In the genomic region with DNA sequence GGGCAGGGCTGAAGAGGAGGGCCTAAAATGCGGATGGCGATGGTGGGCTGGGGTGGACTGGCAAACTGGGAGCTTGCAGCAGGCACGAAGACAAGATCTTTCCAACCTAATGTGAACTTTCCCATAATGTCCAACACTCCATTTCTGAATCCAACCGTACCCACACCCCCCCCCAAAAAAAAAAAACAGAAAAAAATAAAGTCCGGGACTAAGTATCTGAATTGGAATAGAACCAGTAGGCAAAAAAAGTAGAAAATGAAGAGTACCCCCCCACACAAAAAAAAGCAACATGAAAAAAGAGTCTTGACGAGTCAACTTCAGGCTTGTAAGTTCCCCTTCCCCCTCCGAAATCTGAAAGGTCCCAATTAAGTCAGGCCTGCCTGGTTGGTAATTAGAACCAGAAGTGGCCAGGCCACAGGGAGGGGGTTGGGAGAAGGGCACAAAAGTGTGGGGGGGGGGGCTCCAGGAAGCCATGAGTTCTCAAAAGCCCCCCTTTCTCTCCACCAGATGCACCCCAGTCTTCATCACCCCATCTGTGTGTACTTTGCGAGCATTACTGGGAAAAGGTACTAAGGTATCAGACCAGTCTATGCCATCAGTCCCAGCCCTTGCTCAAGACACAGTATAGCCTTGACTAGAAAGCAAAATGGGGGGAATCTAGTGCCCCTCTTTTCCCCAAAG, we compare ENCODE assay signal across 7 mouse cellular contexts. TPM values are rescaled to one million over a fixed set of nuclear protein-coding genes. Genes with fewer than 3 reads are reported as not detected.
DNase-seq lines count a peak whose midpoint lies in the region; ATAC-seq lines count a peak whose summit lies in the region.

No protein-coding gene starts in this region.

- DNase-seq in neural tube, embryonic 11.5 days (ENCODE audit: low spot score), result no peak
- no peak for DNase-seq in neural tube, embryonic 10.5 days (ENCODE audit: extremely low spot score, low spot score)
- DNase-seq in limb, embryonic 11.5 days (ENCODE audit: low spot score), result peak; percentile 82
- DNase-seq in gastrocnemius, adult 8-10 months (ENCODE audit: low spot score in 2 of 2), result no peak
- no peak for DNase-seq in spleen, postnatal 10 days (ENCODE audit: low spot score in 2 of 2)

- H3K27ac ChIP-seq in neural tube, embryonic 11.5 days (ENCODE audit: low read depth, low read length), result no peak overlapping the region
- H3K27ac ChIP-seq in embryonic facial prominence, embryonic 13.5 days, result peak overlapping the region; percentile 99
- peak overlapping the region; percentile 99 for H3K27ac ChIP-seq in limb, embryonic 11.5 days (replicated peaks; ENCODE audit: low read depth, low read length)
- peak overlapping the region; percentile 99 for H3K27ac ChIP-seq in stomach, embryonic 16.5 days (ENCODE audit: low read length)

- ATAC-seq in neural tube, embryonic 11.5 days (ENCODE audit: insufficient read depth, low FRiP score, low TSS enrichment), result no peak
- no peak for ATAC-seq in embryonic facial prominence, embryonic 13.5 days (ENCODE audit: insufficient number of reproducible peaks, insufficient read depth, low FRiP score, low TSS enrichment, low read depth)
- ATAC-seq in limb, embryonic 11.5 days (ENCODE audit: insufficient number of reproducible peaks, low FRiP score, low TSS enrichment, low read depth), result peak; percentile 10
- no peak for ATAC-seq in stomach, embryonic 16.5 days (ENCODE audit: insufficient read depth, low FRiP score)

- H3K4me3 ChIP-seq in neural tube, embryonic 11.5 days (ENCODE audit: low read depth, low read length), result peak overlapping the region; percentile 56
- H3K4me3 ChIP-seq in embryonic facial prominence, embryonic 13.5 days, result peak overlapping the region; percentile 58
- peak overlapping the region; percentile 65 for H3K4me3 ChIP-seq in limb, embryonic 11.5 days (ENCODE audit: low read depth, low read length)
- peak overlapping the region; percentile 67 for H3K4me3 ChIP-seq in stomach, embryonic 16.5 days (replicated peaks; ENCODE audit: low read length)

- peak overlapping the region; percentile 82 for H3K4me2 ChIP-seq in neural tube, embryonic 11.5 days (ENCODE audit: low read depth)
- H3K4me2 ChIP-seq in embryonic facial prominence, embryonic 13.5 days, result peak overlapping the region; percentile 94
- peak overlapping the region; percentile 84 for H3K4me2 ChIP-seq in limb, embryonic 11.5 days (ENCODE audit: low read depth, severe bottlenecking)
- H3K4me2 ChIP-seq in stomach, embryonic 16.5 days (ENCODE audit: low read depth, low read length), result peak overlapping the region; percentile 69

- no peaks in the 10 kb centered on the region for H3K36me3 ChIP-seq in neural tube, embryonic 11.5 days (ENCODE audit: control insufficient read depth, insufficient read depth, low read length)
- peaks cover 32% of the 10 kb centered on the region for H3K36me3 ChIP-seq in embryonic facial prominence, embryonic 13.5 days
- no peaks in the 10 kb centered on the region for H3K36me3 ChIP-seq in limb, embryonic 11.5 days (ENCODE audit: control insufficient read depth, insufficient read depth, low read length)
- no peaks in the 10 kb centered on the region for H3K36me3 ChIP-seq in stomach, embryonic 16.5 days (ENCODE audit: control insufficient read depth, insufficient read depth, low read length)

- peak overlapping the region; percentile 43 for H3K9ac ChIP-seq in neural tube, embryonic 11.5 days (ENCODE audit: low read length)
- H3K9ac ChIP-seq in embryonic facial prominence, embryonic 13.5 days, result peak overlapping the region; percentile 77
- H3K9ac ChIP-seq in limb, embryonic 11.5 days (ENCODE audit: low read length), result peak overlapping the region; percentile 72
- H3K9ac ChIP-seq in stomach, embryonic 16.5 days (ENCODE audit: low read length), result peak overlapping the region; percentile 88

- peaks cover 34% of the 10 kb centered on the region for H3K4me1 ChIP-seq in neural tube, embryonic 11.5 days (ENCODE audit: control insufficient read depth, insufficient read depth, low read length)
- H3K4me1 ChIP-seq in embryonic facial prominence, embryonic 13.5 days, result peaks cover 82% of the 10 kb centered on the region
- H3K4me1 ChIP-seq in limb, embryonic 11.5 days (ENCODE audit: control insufficient read depth, insufficient read depth, low read length), result peaks cover 55% of the 10 kb centered on the region
- peaks cover 49% of the 10 kb centered on the region for H3K4me1 ChIP-seq in stomach, embryonic 16.5 days (ENCODE audit: control insufficient read depth, insufficient read depth, low read length)

- H3K9me3 ChIP-seq in neural tube, embryonic 11.5 days (ENCODE audit: control insufficient read depth, low read length), result no peaks in the 10 kb centered on the region
- no peaks in the 10 kb centered on the region for H3K9me3 ChIP-seq in embryonic facial prominence, embryonic 13.5 days
- no peaks in the 10 kb centered on the region for H3K9me3 ChIP-seq in limb, embryonic 11.5 days (ENCODE audit: control insufficient read depth, low read length)
- no peaks in the 10 kb centered on the region for H3K9me3 ChIP-seq in stomach, embryonic 16.5 days (replicated peaks; ENCODE audit: control insufficient read depth, low read length)

- WGBS in neural tube, embryonic 11.5 days, result 8% methylated on average over 8 of the region's 8 CpGs
- WGBS in embryonic facial prominence, embryonic 13.5 days, result 0% methylated on average over 8 of the region's 8 CpGs
- WGBS in limb, embryonic 11.5 days, result 1% methylated on average over 8 of the region's 8 CpGs
- WGBS in stomach, embryonic 16.5 days, result 15% methylated on average over 8 of the region's 8 CpGs

- peaks cover 17% of the 10 kb centered on the region for H3K27me3 ChIP-seq in neural tube, embryonic 11.5 days (ENCODE audit: control insufficient read depth, insufficient read depth, low read length)
- no peaks in the 10 kb centered on the region for H3K27me3 ChIP-seq in embryonic facial prominence, embryonic 13.5 days
- H3K27me3 ChIP-seq in limb, embryonic 11.5 days (ENCODE audit: control insufficient read depth, insufficient read depth, low read length), result no peaks in the 10 kb centered on the region
- H3K27me3 ChIP-seq in stomach, embryonic 16.5 days (ENCODE audit: control insufficient read depth, insufficient read depth, low read length), result no peaks in the 10 kb centered on the region

RNA-seq across cellular contexts. Expression of a gene that starts 9.0 kb away (rescaled TPM):
- polyA plus RNA-seq in neural tube, embryonic 11.5 days (2014; fragmentation: Nextera tagmentation; extraction: Ambion mirVana), result 24.0 and 26.4 TPM in 2 replicates
- polyA plus RNA-seq in embryonic facial prominence, embryonic 13.5 days (2015; fragmentation: Nextera tagmentation; extraction: Ambion mirVana), result 135 and 143 TPM in 2 replicates
- 118 and 119 TPM in 2 replicates for polyA plus RNA-seq in limb, embryonic 11.5 days (2014; fragmentation: Nextera tagmentation; extraction: Ambion mirVana)
- polyA plus RNA-seq in stomach, embryonic 16.5 days (2015; fragmentation: Nextera tagmentation; extraction: Ambion mirVana), result 41.2 and 48.6 TPM in 2 replicates
- 1 to 10 TPM; 4.4 to 9.8 (median 8.4) TPM for total RNA-seq in gastrocnemius, adult 8-10 months (2022)

RNA-seq across cellular contexts. Expression of a gene that starts 16.5 kb away (rescaled TPM):
- 0.95 and 1.3 TPM in 2 replicates for polyA plus RNA-seq in neural tube, embryonic 11.5 days (2014; fragmentation: Nextera tagmentation; extraction: Ambion mirVana)
- polyA plus RNA-seq in embryonic facial prominence, embryonic 13.5 days (2015; fragmentation: Nextera tagmentation; extraction: Ambion mirVana), result 3.0 and 3.3 TPM in 2 replicates
- 0.57 and 0.71 TPM in 2 replicates for polyA plus RNA-seq in limb, embryonic 11.5 days (2014; fragmentation: Nextera tagmentation; extraction: Ambion mirVana)
- polyA plus RNA-seq in stomach, embryonic 16.5 days (2015; fragmentation: Nextera tagmentation; extraction: Ambion mirVana), result 5.6 and 6.3 TPM in 2 replicates
- 1 to 10 TPM in 2 of 4 experiments, under 1 TPM in 2; 0.34 to 1.8 (median 1.0) TPM for total RNA-seq in gastrocnemius, adult 8-10 months (2022)

RNA-seq across cellular contexts. Expression of a gene that starts 22.1 kb away (rescaled TPM):
- 0.20 and 0.39 TPM in 2 replicates for polyA plus RNA-seq in neural tube, embryonic 11.5 days (2014; fragmentation: Nextera tagmentation; extraction: Ambion mirVana)
- 1.9 and 2.3 TPM in 2 replicates for polyA plus RNA-seq in embryonic facial prominence, embryonic 13.5 days (2015; fragmentation: Nextera tagmentation; extraction: Ambion mirVana)
- 0.88 and 1.1 TPM in 2 replicates for polyA plus RNA-seq in limb, embryonic 11.5 days (2014; fragmentation: Nextera tagmentation; extraction: Ambion mirVana)
- polyA plus RNA-seq in stomach, embryonic 16.5 days (2015; fragmentation: Nextera tagmentation; extraction: Ambion mirVana), result 0.16 and 0.28 TPM in 2 replicates
- not detected for total RNA-seq in gastrocnemius, adult 8-10 months (2022)

RNA-seq across cellular contexts. Expression of a gene that starts 31.0 kb away (rescaled TPM):
- 59.7 and 66.7 TPM in 2 replicates for polyA plus RNA-seq in neural tube, embryonic 11.5 days (2014; fragmentation: Nextera tagmentation; extraction: Ambion mirVana)
- polyA plus RNA-seq in embryonic facial prominence, embryonic 13.5 days (2015; fragmentation: Nextera tagmentation; extraction: Ambion mirVana), result 60.3 and 67.3 TPM in 2 replicates
- polyA plus RNA-seq in limb, embryonic 11.5 days (2014; fragmentation: Nextera tagmentation; extraction: Ambion mirVana), result 58.5 and 62.8 TPM in 2 replicates
- polyA plus RNA-seq in stomach, embryonic 16.5 days (2015; fragmentation: Nextera tagmentation; extraction: Ambion mirVana), result 71.5 and 83.5 TPM in 2 replicates
- 10 to 100 TPM; 14.9 to 17.3 (median 15.7) TPM for total RNA-seq in gastrocnemius, adult 8-10 months (2022)

RNA-seq across cellular contexts. Expression of a gene that starts 43.7 kb away (rescaled TPM):
- 32.8 TPM in 2 replicates for polyA plus RNA-seq in neural tube, embryonic 11.5 days (2014; fragmentation: Nextera tagmentation; extraction: Ambion mirVana)
- 89.6 and 102 TPM in 2 replicates for polyA plus RNA-seq in embryonic facial prominence, embryonic 13.5 days (2015; fragmentation: Nextera tagmentation; extraction: Ambion mirVana)
- 37.3 and 37.5 TPM in 2 replicates for polyA plus RNA-seq in limb, embryonic 11.5 days (2014; fragmentation: Nextera tagmentation; extraction: Ambion mirVana)
- 47.3 and 50.9 TPM in 2 replicates for polyA plus RNA-seq in stomach, embryonic 16.5 days (2015; fragmentation: Nextera tagmentation; extraction: Ambion mirVana)
- total RNA-seq in gastrocnemius, adult 8-10 months (2022), result 1 to 10 TPM; 5.6 to 8.5 (median 7.6) TPM
